ENCODE assay signal across 8 mouse cellular contexts in genomic region chr7:35396542-35397168, GRCm38 (mm10). TPM values are rescaled to one million over a fixed set of nuclear protein-coding genes. Genes with fewer than 3 reads are reported as not detected.
A peak's percentile ranks its signal among the peaks of the same experiment; 100 is the strongest.
DNase-seq lines count a peak whose midpoint lies in the region; ATAC-seq lines count a peak whose summit lies in the region.

Gene Faap24 (minus strand): TSS chr7:35396836.
Gene Cep89 (plus strand): TSS chr7:35397035.

- WGBS in hindbrain, embryonic 15.5 days = under 1% methylated on average over 28 of the region's 28 CpGs

- peaks cover 17% of the 10 kb centered on the region for H3K36me3 ChIP-seq in hindbrain, embryonic 15.5 days

- H3K9me3 ChIP-seq in hindbrain, embryonic 15.5 days = no peaks in the 10 kb centered on the region

- peak within 1 kb of the TSS; percentile 58 for H3K4me3 ChIP-seq in hindbrain, embryonic 15.5 days

- H3K4me2 ChIP-seq in hindbrain, embryonic 15.5 days = peak within 1 kb of the TSS; percentile 84

- peak; percentile 99 for ATAC-seq in hindbrain, embryonic 15.5 days (ENCODE audit: low FRiP score, low read depth)

- no peaks in the 10 kb centered on the region for H3K27me3 ChIP-seq in hindbrain, embryonic 15.5 days

- peak; percentile 96 for DNase-seq in T-cell, adult 2 months (ENCODE audit: low spot score)
- peak; percentile 90 to 98 for DNase-seq in cerebellum, postnatal 36 days
- peak; percentile 98 for DNase-seq in frontal cortex, postnatal 36 days (ENCODE audit: low spot score in 2 of 2)
- peak; percentile 97 for DNase-seq in left cerebral cortex, adult 11 months (ENCODE audit: low spot score)
- peak; percentile 94 to 97 for DNase-seq in lung, postnatal 4 days
- DNase-seq in retina, postnatal 7 days (ENCODE audit: low read depth, low spot score) = peak; percentile 99
- DNase-seq in urinary bladder, adult 2 months (ENCODE audit: low spot score) = peak; percentile 77

- H3K27ac ChIP-seq in hindbrain, embryonic 15.5 days (replicated peaks) = peak within 1 kb of the TSS; percentile 53; the same call in 1 of the 2 replicates

- H3K4me1 ChIP-seq in hindbrain, embryonic 15.5 days (replicated peaks) = peaks cover 19% of the 10 kb centered on the region

- peak within 1 kb of the TSS; percentile 63 for H3K9ac ChIP-seq in hindbrain, embryonic 15.5 days

RNA-seq across cellular contexts. Expression of gene Faap24, which starts in this region (rescaled TPM):
- 15.3 and 15.7 TPM in 2 replicates for polyA plus RNA-seq in hindbrain, embryonic 15.5 days (2015; fragmentation: Nextera tagmentation; extraction: Ambion mirVana)
- polyA plus RNA-seq in urinary bladder, adult 2 months (2012; rRNA removed) = 5.2 and 5.4 TPM in 2 replicates

RNA-seq across cellular contexts. Expression of gene Cep89, which starts in this region (rescaled TPM):
- polyA plus RNA-seq in hindbrain, embryonic 15.5 days (2015; fragmentation: Nextera tagmentation; extraction: Ambion mirVana) = 33.2 and 33.5 TPM in 2 replicates
- 13.4 and 14.4 TPM in 2 replicates for polyA plus RNA-seq in urinary bladder, adult 2 months (2012; rRNA removed)

Comparison
In these comparisons a context has a peak if more than half of its experiments do, and no peak if none do; other contexts are left out.
1. Peak in every context shown above with its lines: DNase-seq, ATAC-seq, H3K4me3 ChIP-seq and H3K27ac ChIP-seq.